Mouse (Mus musculus): ENCODE results near the gene Tgoln1.

Gene Tgoln1

GRCm38 (mm10) chr6:72597083-72597874, 19.5 kb downstream of the Tgoln1 start:
- no peak for DNase-seq (ENCODE audit: low read depth)

- no peak for DNase-seq (ENCODE audit: low read depth)
These were observed 22.9 kb downstream of the Tgoln1 start for GRCm38 (mm10) chr6:72593914-72594313.

- no peak for DNase-seq (ENCODE audit: low read depth)
These were observed 23.6 kb downstream of the Tgoln1 start for GRCm38 (mm10) chr6:72593011-72593803.

- no peak for DNase-seq (ENCODE audit: low read depth)
These were observed 26.7 kb downstream of the Tgoln1 start for GRCm38 (mm10) chr6:72590111-72590510.

GRCm38 (mm10) chr6:72588307-72588706, 28.5 kb downstream of the Tgoln1 start:
- no peak for DNase-seq (ENCODE audit: low read depth)

- DNase-seq (ENCODE audit: low read depth), result peak; percentile 65
These were observed 30.1 kb downstream of the Tgoln1 start for GRCm38 (mm10) chr6:72586701-72587100.

- DNase-seq (ENCODE audit: low read depth), result no peak
These were observed 32.6 kb downstream of the Tgoln1 start for GRCm38 (mm10) chr6:72584154-72584553.

- no peak for DNase-seq (ENCODE audit: low read depth)
These were observed 33.5 kb downstream of the Tgoln1 start for GRCm38 (mm10) chr6:72583211-72583839.

GRCm38 (mm10) chr6:72581625-72582382, 35.0 kb downstream of the Tgoln1 start:
- peak; percentile 77 for DNase-seq (ENCODE audit: low read depth)

GRCm38 (mm10) chr6:72576041-72576440, 40.8 kb downstream of the Tgoln1 start:
- DNase-seq (ENCODE audit: low read depth), result no peak

GRCm38 (mm10) chr6:72571826-72572225, 45.0 kb downstream of the Tgoln1 start:
- no peak for DNase-seq (ENCODE audit: low read depth)

- no peak for DNase-seq (ENCODE audit: low read depth)
These were observed 46.0 kb downstream of the Tgoln1 start for GRCm38 (mm10) chr6:72570644-72571397.

GRCm38 (mm10) chr6:72568736-72569135, 48.1 kb downstream of the Tgoln1 start:
- no peak for DNase-seq (ENCODE audit: low read depth)

- peak; percentile 58 for DNase-seq (ENCODE audit: low read depth)
These were observed 49.3 kb downstream of the Tgoln1 start for GRCm38 (mm10) chr6:72567508-72567907.

GRCm38 (mm10) chr6:72566044-72566443, 50.8 kb downstream of the Tgoln1 start:
- DNase-seq (ENCODE audit: low read depth), result peak; percentile 87

GRCm38 (mm10) chr6:72565506-72565905, 51.3 kb downstream of the Tgoln1 start:
- DNase-seq (ENCODE audit: low read depth), result no peak

GRCm38 (mm10) chr6:72562894-72563293, 53.9 kb downstream of the Tgoln1 start:
- DNase-seq (ENCODE audit: low read depth), result no peak

- no peak for DNase-seq (ENCODE audit: low read depth)
These were observed 54.3 kb downstream of the Tgoln1 start for GRCm38 (mm10) chr6:72562486-72562885.

- no peak for DNase-seq (ENCODE audit: low read depth)
These were observed 56.0 kb downstream of the Tgoln1 start for GRCm38 (mm10) chr6:72560801-72561200.

Data from 416B (cell line).